Mouse (Mus musculus): ENCODE results near the gene St3gal2. TPM values are rescaled to one million over a fixed set of nuclear protein-coding genes. Genes with fewer than 3 reads are reported as not detected.
"Not testable (repeated sequence)": the region's sequence is repeated elsewhere in the genome, so short reads cannot be mapped to it uniquely, and the experiment has no call there.

St3gal2 gene
- polyA plus RNA-seq, 1 experiment from 2014 or later: 17.1 TPM

GRCm38 (mm10) chr8:110918027-110918426, 1.7 kb upstream of the St3gal2 start:
- H3K4me3 ChIP-seq: no peak overlapping the region
- WGBS: 90% methylated on average over 11 of the region's 11 CpGs
- peaks cover 23% of the 10 kb centered on the region for H3K4me1 ChIP-seq
- no peak for ATAC-seq
- H3K9me3 ChIP-seq (replicated peaks): no peaks in the 10 kb centered on the region
- no peak overlapping the region for H3K4me2 ChIP-seq
- H3K27ac ChIP-seq: no peak overlapping the region
- no peaks in the 10 kb centered on the region for H3K36me3 ChIP-seq (ENCODE audit: poor library complexity, severe bottlenecking)
- no peaks in the 10 kb centered on the region for H3K27me3 ChIP-seq
- no peak overlapping the region for H3K9ac ChIP-seq

- Histone ChIP-seq H3K4me3 (no peak overlapping the region), H3K4me2 (no peak overlapping the region), H3K4me1 (peaks cover 23% of the 10 kb centered on the region), H3K9me3 (replicated peaks) (no peaks in the 10 kb centered on the region), H3K9ac (no peak overlapping the region), H3K27ac (no peak overlapping the region), H3K36me3 (ENCODE audit: poor library complexity, severe bottlenecking) (no peaks in the 10 kb centered on the region), H3K27me3 (no peaks in the 10 kb centered on the region)
- ATAC-seq: no peak
- WGBS: 83% methylated on average over 8 of the region's 8 CpGs
Observed at GRCm38 (mm10) chr8:110918460-110918859, 1.3 kb upstream of the St3gal2 start.

GRCm38 (mm10) chr8:110920032-110920772, 480 bp downstream of the St3gal2 start:
- ATAC-seq: peak; percentile 83
- peaks cover 23% of the 10 kb centered on the region for H3K4me1 ChIP-seq

GRCm38 (mm10) chr8:110920773-110921277, 1.1 kb downstream of the St3gal2 start:
- WGBS: 33% methylated on average over 3 of the region's 3 CpGs
- peak overlapping the region; percentile 80 for H3K4me3 ChIP-seq
- no peaks in the 10 kb centered on the region for H3K9me3 ChIP-seq (replicated peaks)
- no peaks in the 10 kb centered on the region for H3K36me3 ChIP-seq (ENCODE audit: poor library complexity, severe bottlenecking)
- peak overlapping the region; percentile 87 for H3K4me2 ChIP-seq
- no peak for ATAC-seq
- H3K4me1 ChIP-seq: peaks cover 23% of the 10 kb centered on the region
- no peaks in the 10 kb centered on the region for H3K27me3 ChIP-seq
- H3K9ac ChIP-seq: peak overlapping the region; percentile 95
- H3K27ac ChIP-seq: no peak overlapping the region

More at GRCm38 (mm10) chr8:110920032-110920772, 480 bp downstream of the St3gal2 start:
- peak overlapping the region; percentile 57 for H3K27ac ChIP-seq
- H3K9me3 ChIP-seq (replicated peaks): no peaks in the 10 kb centered on the region
- no peaks in the 10 kb centered on the region for H3K27me3 ChIP-seq
- 2% methylated on average over 34 of the region's 37 CpGs for WGBS
- no peaks in the 10 kb centered on the region for H3K36me3 ChIP-seq (ENCODE audit: poor library complexity, severe bottlenecking)
- H3K4me2 ChIP-seq: peak overlapping the region; percentile 87
- peak overlapping the region; percentile 80 for H3K4me3 ChIP-seq
- H3K9ac ChIP-seq: peak overlapping the region; percentile 95

- ATAC-seq: no peak
- peak overlapping the region; percentile 87 for H3K4me2 ChIP-seq
- no peaks in the 10 kb centered on the region for H3K9me3 ChIP-seq (replicated peaks)
- peak overlapping the region; percentile 95; the same call in 1 of the 2 replicates for H3K9ac ChIP-seq
- peak overlapping the region; percentile 80 for H3K4me3 ChIP-seq
- H3K4me1 ChIP-seq: peaks cover 23% of the 10 kb centered on the region
- H3K36me3 ChIP-seq (ENCODE audit: poor library complexity, severe bottlenecking): no peaks in the 10 kb centered on the region
- H3K27me3 ChIP-seq: no peaks in the 10 kb centered on the region
- no peak overlapping the region for H3K27ac ChIP-seq
- WGBS: 46% methylated on average over 7 of the region's 7 CpGs
Observed at GRCm38 (mm10) chr8:110921492-110922230, 1.9 kb downstream of the St3gal2 start.

GRCm38 (mm10) chr8:110925691-110926140, 6.0 kb downstream of the St3gal2 start:
- Histone ChIP-seq H3K4me2 (no peak overlapping the region), H3K9me3 (replicated peaks) (no peaks in the 10 kb centered on the region), H3K36me3 (ENCODE audit: poor library complexity, severe bottlenecking) (0 out of 2 replicates have a peak, but pooled peaks cover 8% of the 10 kb centered on the region), H3K4me3 (no peak overlapping the region), H3K4me1 (peaks cover 17% of the 10 kb centered on the region), H3K9ac (no peak overlapping the region), H3K27me3 (no peaks in the 10 kb centered on the region), H3K27ac (no peak overlapping the region)
- ATAC-seq: no peak
- 87% methylated on average over 8 of the region's 8 CpGs for WGBS

GRCm38 (mm10) chr8:110926690-110927089, 7.0 kb downstream of the St3gal2 start:
- H3K36me3 ChIP-seq (ENCODE audit: poor library complexity, severe bottlenecking): peaks cover 11% of the 10 kb centered on the region; the same call in 1 of the 2 replicates
- no peaks in the 10 kb centered on the region for H3K27me3 ChIP-seq
- ATAC-seq: no peak
- 58% methylated on average over 5 of the region's 5 CpGs for WGBS
- no peaks in the 10 kb centered on the region for H3K9me3 ChIP-seq (replicated peaks)
- H3K9ac ChIP-seq: no peak overlapping the region
- H3K4me1 ChIP-seq: peaks cover 12% of the 10 kb centered on the region
- H3K4me3 ChIP-seq: no peak overlapping the region
- no peak overlapping the region for H3K4me2 ChIP-seq
- H3K27ac ChIP-seq: no peak overlapping the region

GRCm38 (mm10) chr8:110928435-110928834, 8.7 kb downstream of the St3gal2 start:
- Histone ChIP-seq H3K27me3 (no peaks in the 10 kb centered on the region), H3K36me3 (ENCODE audit: poor library complexity, severe bottlenecking) (peaks cover 11% of the 10 kb centered on the region; the same call in 1 of the 2 replicates), H3K4me1 (peaks cover 9% of the 10 kb centered on the region; the same call in 1 of the 2 replicates), H3K9me3 (replicated peaks) (no peaks in the 10 kb centered on the region), H3K4me2 (no peak overlapping the region), H3K27ac (no peak overlapping the region), H3K4me3 (no peak overlapping the region), H3K9ac (no peak overlapping the region)
- no peak for ATAC-seq
- WGBS: 84% methylated on average over 7 of the region's 7 CpGs

- Histone ChIP-seq H3K4me3 (no peak overlapping the region), H3K4me1 (peaks cover 9% of the 10 kb centered on the region; the same call in 1 of the 2 replicates), H3K27ac (no peak overlapping the region), H3K27me3 (no peaks in the 10 kb centered on the region), H3K9me3 (replicated peaks) (no peaks in the 10 kb centered on the region), H3K4me2 (no peak overlapping the region), H3K36me3 (ENCODE audit: poor library complexity, severe bottlenecking) (peaks cover 11% of the 10 kb centered on the region; the same call in 1 of the 2 replicates), H3K9ac (no peak overlapping the region)
- no peak for ATAC-seq
- 69% methylated on average over 5 of the region's 5 CpGs for WGBS
Observed at GRCm38 (mm10) chr8:110929066-110929465, 9.3 kb downstream of the St3gal2 start.

GRCm38 (mm10) chr8:110929672-110930071, 9.9 kb downstream of the St3gal2 start:
- peaks cover 11% of the 10 kb centered on the region; the same call in 1 of the 2 replicates for H3K36me3 ChIP-seq (ENCODE audit: poor library complexity, severe bottlenecking)
- H3K4me3 ChIP-seq; H3K4me1 ChIP-seq; H3K27ac ChIP-seq; H3K4me2 ChIP-seq; H3K9ac ChIP-seq; ATAC-seq; H3K27me3 ChIP-seq; H3K9me3 ChIP-seq (replicated peaks): not testable (repeated sequence)
- WGBS: 94% methylated on average over 7 of the region's 8 CpGs

- Histone ChIP-seq H3K4me1 (peaks cover 9% of the 10 kb centered on the region; the same call in 1 of the 2 replicates), H3K4me2 (no peak overlapping the region), H3K27ac (no peak overlapping the region; the same call in 1 of the 2 replicates), H3K9ac (no peak overlapping the region), H3K4me3 (no peak overlapping the region), H3K9me3 (replicated peaks) (no peaks in the 10 kb centered on the region), H3K36me3 (ENCODE audit: poor library complexity, severe bottlenecking) (peaks cover 11% of the 10 kb centered on the region; the same call in 1 of the 2 replicates), H3K27me3 (no peaks in the 10 kb centered on the region)
- 83% methylated on average over 12 of the region's 12 CpGs for WGBS
- no peak for ATAC-seq
Observed at GRCm38 (mm10) chr8:110931176-110931939, 11.6 kb downstream of the St3gal2 start.

Measured in forebrain, embryonic 13.5 days (tissue).